Mouse (Mus musculus) 416B (cell line): ENCODE results near the gene Hyal1.

Source experiments
- DNase-seq: peaks from one replicate; pipeline ENCODE4 v3.0.0; 2011; ENCODE audit warnings: low read depth

Hyal1 gene

GRCm38 (mm10) chr9:107550491-107551116 lies 26.1 kb upstream of the Hyal1 start:
- DNase-seq = no peak

GRCm38 (mm10) chr9:107551117-107551889 lies 25.4 kb upstream of the Hyal1 start, which contains the start of gene Rassf1:
TSS of gene Rassf1 (plus strand) at chr9:107551555.
- peak; percentile 73 for DNase-seq

GRCm38 (mm10) chr9:107551890-107552355 lies 24.8 kb upstream of the Hyal1 start:
- peak; percentile 48 for DNase-seq

- DNase-seq = no peak
Measured at GRCm38 (mm10) chr9:107552690-107553393, 23.9 kb upstream of the Hyal1 start.

- DNase-seq = peak; percentile 40
Measured at GRCm38 (mm10) chr9:107553541-107554318, 23.0 kb upstream of the Hyal1 start.

GRCm38 (mm10) chr9:107554319-107554825 lies 22.4 kb upstream of the Hyal1 start:
- DNase-seq = peak; percentile 99

GRCm38 (mm10) chr9:107555031-107555457 lies 21.7 kb upstream of the Hyal1 start:
- DNase-seq = peak; percentile 75

GRCm38 (mm10) chr9:107555701-107556100 lies 21.0 kb upstream of the Hyal1 start:
- no peak for DNase-seq

- DNase-seq = peak; percentile 42
Measured at GRCm38 (mm10) chr9:107556346-107556745, 20.4 kb upstream of the Hyal1 start.

- peak; percentile 96 for DNase-seq
Measured at GRCm38 (mm10) chr9:107563029-107563581, 13.6 kb upstream of the Hyal1 start, which contains the start of gene Tusc2. TSS of gene Tusc2 (plus strand) at chr9:107563255.

- DNase-seq = peak; percentile 35
Measured at GRCm38 (mm10) chr9:107565556-107565955, 11.2 kb upstream of the Hyal1 start.

GRCm38 (mm10) chr9:107566041-107566709 lies 10.6 kb upstream of the Hyal1 start:
- peak; percentile 79 for DNase-seq

GRCm38 (mm10) chr9:107566855-107567254 lies 9.9 kb upstream of the Hyal1 start:
- no peak for DNase-seq

- no peak for DNase-seq
Measured at GRCm38 (mm10) chr9:107567702-107568319, 8.9 kb upstream of the Hyal1 start, which contains the start of gene Hyal2. TSS of gene Hyal2 (plus strand) at chr9:107567945.

GRCm38 (mm10) chr9:107568331-107569261 lies 8.1 kb upstream of the Hyal1 start:
- peak; percentile 92 for DNase-seq

GRCm38 (mm10) chr9:107569270-107569669 lies 7.5 kb upstream of the Hyal1 start:
- DNase-seq = no peak

- no peak for DNase-seq
Measured at GRCm38 (mm10) chr9:107570016-107570415, 6.7 kb upstream of the Hyal1 start.

GRCm38 (mm10) chr9:107570845-107571244 lies 5.9 kb upstream of the Hyal1 start:
- DNase-seq = no peak
